Mouse (Mus musculus) kidney, postnatal 0 days (tissue): Measurements from ENCODE around the gene Phf21a. TPM values are rescaled to one million over a fixed set of nuclear protein-coding genes. Genes with fewer than 3 reads are reported as not detected.

Source experiments
- ATAC-seq: fragments of 200-750 bp; cut with Nextera tagmentation; replicated peaks from 2 replicates; pipeline ENCODE4 v1.8.0; 2017; ENCODE audit warnings: low read depth, moderate number of reproducible peaks, moderate TSS enrichment, moderate library complexity; ENCODE audit not compliant: low FRiP score
- DNase-seq: peaks from one replicate; pipeline ENCODE4 v3.0.0-alpha.2; 2016; ENCODE audit warnings: low spot score
- H3K27ac ChIP-seq: fragments of 300-500 bp; sonication (generic); 2 replicates; pipeline ENCODE4 v1.5.1; 2014; ENCODE audit warnings: mild to moderate bottlenecking
- H3K27me3 ChIP-seq: fragments of 300-500 bp; sonication (generic); 2 replicates; pipeline ENCODE4 v1.6.1; 2014; ENCODE audit warnings: low read length, mixed read lengths; ENCODE audit not compliant: insufficient read depth
- H3K36me3 ChIP-seq: fragments of 300-500 bp; sonication (generic); 2 replicates; pipeline ENCODE4 v1.6.1; 2014; ENCODE audit warnings: low read length, mixed read lengths; ENCODE audit not compliant: insufficient read depth
- H3K4me1 ChIP-seq: fragments of 300-500 bp; sonication (generic); replicated peaks from 2 replicates; pipeline ENCODE4 v1.6.1; 2014; ENCODE audit warnings: antibody characterized with exemption, low read length, mixed read lengths; ENCODE audit not compliant: insufficient read depth
- H3K4me2 ChIP-seq: fragments of 300-500 bp; sonication (generic); 2 replicates; pipeline ENCODE4 v1.6.1; 2014; ENCODE audit warnings: mild to moderate bottlenecking, low read length, moderate library complexity, mixed read lengths
- H3K4me3 ChIP-seq: fragments of 300-500 bp; sonication (generic); replicated peaks from 2 replicates; pipeline ENCODE4 v1.5.1; 2014; ENCODE audit warnings: low read depth, low read length
- H3K9ac ChIP-seq: fragments of 300-500 bp; sonication (generic); 2 replicates; pipeline ENCODE4 v1.6.1; 2014; ENCODE audit warnings: low read depth, low read length
- H3K9me3 ChIP-seq: fragments of 300-500 bp; sonication (generic); replicated peaks from 2 replicates; pipeline ENCODE4 v1.6.1; 2016; ENCODE audit warnings: low read length, inconsistent platforms, mixed read lengths
- CTCF ChIP-seq: IDR thresholded peaks from 2 replicates; pipeline ENCODE4 v1.5.1; 2016; ENCODE audit warnings: antibody characterized with exemption, low read depth, mild to moderate bottlenecking, moderate library complexity
- WGBS: fragments of 180-500 bp; shearing (Covaris S2); extraction: QIAGEN DNeasy Blood & Tissue Kit; methylation state at CpG from one replicate; pipeline ENCODE4 v1.1.7; 2014; 5-methylcytosine and 5-hydroxymethylcytosine counted together
- polyA plus RNA-seq: library from polyadenylated mRNA; unstranded; fragments of >200 nt; fragmentation: Nextera tagmentation; extraction: Ambion mirVana; gene quantifications from 2 replicates; pipeline ENCODE4 v1.2.1, GENCODE M21; 2015

The Phf21a gene
- polyA plus RNA-seq, 1 experiment from 2014 or later: 18.6 TPM

DNA sequence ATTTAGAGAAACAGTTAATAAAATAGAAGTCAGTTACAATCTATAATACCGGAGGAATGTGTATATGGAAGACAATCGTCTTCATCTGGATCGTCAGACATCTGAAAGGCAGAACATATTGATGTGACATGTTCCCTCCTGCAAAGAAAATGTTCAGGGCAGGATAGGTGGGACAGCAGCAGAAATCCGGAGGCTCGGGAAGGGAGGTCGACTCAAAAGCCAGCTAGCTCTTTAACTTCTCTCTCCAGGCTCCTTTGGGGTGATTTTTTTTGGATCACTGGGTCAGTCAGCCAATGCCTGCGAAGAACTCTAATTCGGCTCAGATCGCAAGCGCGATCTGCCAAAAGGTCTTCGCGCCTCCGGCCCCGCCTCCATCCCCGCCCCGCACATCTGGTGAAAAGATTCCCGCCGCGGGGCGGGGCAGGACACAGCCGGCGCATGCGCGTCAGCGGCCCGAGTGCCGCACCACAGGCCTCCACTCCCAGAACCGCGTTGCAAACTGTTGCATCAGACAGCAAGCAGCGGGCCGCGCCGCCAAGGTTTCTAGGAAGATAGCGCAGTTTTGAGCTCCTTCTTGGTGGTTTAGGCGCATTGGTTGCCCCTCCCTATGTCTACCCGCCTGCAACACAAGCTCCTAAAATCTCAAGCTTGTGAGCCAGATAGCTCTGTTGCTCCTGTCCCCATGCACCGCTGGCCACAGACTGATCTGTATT lies 37.7 kb upstream of the Phf21a start:
- H3K9ac ChIP-seq: peak overlapping the region; percentile 63
- peak overlapping the region; percentile 37 for H3K4me3 ChIP-seq
- DNase-seq (peak; percentile 96), ATAC-seq (peak; percentile 72)
- H3K4me2 ChIP-seq: peak overlapping the region; percentile 71
- H3K36me3 ChIP-seq: no peaks in the 10 kb centered on the region
- H3K27me3 ChIP-seq: peaks cover 7% of the 10 kb centered on the region
- 3% methylated on average over 38 of the region's 38 CpGs for WGBS
- H3K4me1 ChIP-seq: peaks cover 6% of the 10 kb centered on the region
- TF ChIP-seq CTCF: no peak
- no peaks in the 10 kb centered on the region for H3K9me3 ChIP-seq
- peak overlapping the region; percentile 90 for H3K27ac ChIP-seq

DNA sequence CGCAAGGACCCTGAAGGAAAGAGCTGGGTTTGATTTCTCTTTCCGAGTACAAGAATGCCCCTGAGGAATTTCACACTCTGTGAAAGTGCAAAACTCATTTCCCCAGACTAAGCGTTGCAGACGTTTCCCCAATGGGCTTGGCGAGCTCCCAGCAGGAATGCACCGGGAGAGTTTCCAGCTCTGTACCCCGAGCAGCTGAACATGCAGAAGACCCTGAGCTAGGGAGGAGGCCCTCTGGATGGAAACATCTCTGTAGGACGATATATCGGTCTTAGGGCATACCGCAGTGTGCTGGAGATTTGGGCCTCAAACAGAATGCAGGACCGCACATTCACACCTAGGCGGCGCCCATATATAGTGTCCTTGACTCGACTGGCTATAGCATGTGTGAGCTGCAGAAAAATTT lies 37.1 kb upstream of the Phf21a start:
- peak; percentile 67 for ATAC-seq
- Histone ChIP-seq H3K9ac (peak overlapping the region; percentile 63), H3K4me1 (peaks cover 6% of the 10 kb centered on the region), H3K27ac (peak overlapping the region; percentile 90), H3K4me3 (peak overlapping the region; percentile 37), H3K9me3 (no peaks in the 10 kb centered on the region), H3K4me2 (peak overlapping the region; percentile 71), H3K27me3 (peaks cover 10% of the 10 kb centered on the region), H3K36me3 (no peaks in the 10 kb centered on the region)
- DNase-seq: peak; percentile 86
- TF ChIP-seq CTCF: peak; percentile 69
- 2% methylated on average over 14 of the region's 14 CpGs for WGBS

DNA sequence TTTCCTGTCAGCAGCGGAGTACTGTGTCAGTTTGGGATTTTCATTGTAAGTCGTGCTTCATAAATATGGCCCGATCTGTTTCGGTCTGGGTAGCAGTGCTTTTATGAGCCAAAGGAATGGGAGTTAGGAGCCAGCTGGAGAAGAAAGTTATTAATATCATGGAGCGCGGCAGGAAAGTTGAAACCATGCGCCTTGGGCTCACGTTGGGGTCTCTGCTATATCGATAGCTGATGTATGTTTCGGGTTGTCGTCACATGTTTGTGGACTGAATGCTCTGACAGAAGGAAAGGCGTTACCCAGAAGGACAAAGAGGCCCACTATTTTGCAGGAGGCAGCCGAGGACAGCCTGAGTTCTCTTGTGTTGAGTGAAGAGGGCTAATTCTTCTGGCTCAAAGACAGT lies 36.2 kb upstream of the Phf21a start:
- WGBS: 86% methylated on average over 13 of the region's 13 CpGs
- Histone ChIP-seq H3K27me3 (peaks cover 10% of the 10 kb centered on the region), H3K9ac (no peak overlapping the region), H3K27ac (no peak overlapping the region), H3K36me3 (no peaks in the 10 kb centered on the region), H3K4me1 (peaks cover 6% of the 10 kb centered on the region), H3K4me2 (no peak overlapping the region), H3K4me3 (no peak overlapping the region), H3K9me3 (no peaks in the 10 kb centered on the region)
- DNase-seq (no peak), ATAC-seq (no peak)
- no peak for TF ChIP-seq CTCF

DNA sequence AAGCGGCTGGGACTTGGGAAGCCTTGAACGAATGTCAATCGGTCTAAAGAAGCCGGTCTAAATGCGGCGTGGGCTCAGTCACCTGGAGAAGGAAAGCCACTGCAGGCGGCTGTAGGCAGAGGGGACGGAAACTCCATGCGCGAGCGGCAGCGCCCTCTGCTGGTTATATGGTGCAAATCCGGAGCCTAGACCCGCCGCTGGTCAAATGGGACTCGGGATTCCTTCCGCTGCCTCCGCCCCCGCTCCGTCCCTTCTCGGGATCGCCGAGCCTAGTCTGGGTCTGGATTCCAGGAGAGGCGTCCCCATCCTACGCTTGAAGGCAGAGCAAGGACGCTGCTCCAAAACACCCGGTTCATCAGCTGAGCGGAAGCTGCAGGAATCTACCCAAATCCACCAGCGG lies 34.4 kb upstream of the Phf21a start:
- DNase-seq (peak; percentile 95), ATAC-seq (peak; percentile 40)
- no peaks in the 10 kb centered on the region for H3K9me3 ChIP-seq
- no peak overlapping the region for H3K27ac ChIP-seq
- peak overlapping the region; percentile 93 for H3K4me2 ChIP-seq
- TF ChIP-seq CTCF: peak; percentile 99
- peaks cover 6% of the 10 kb centered on the region for H3K27me3 ChIP-seq
- H3K9ac ChIP-seq: peak overlapping the region; percentile 48; the same call in 1 of the 2 replicates
- peaks cover 6% of the 10 kb centered on the region for H3K4me1 ChIP-seq
- H3K4me3 ChIP-seq: peak overlapping the region; percentile 54
- no peaks in the 10 kb centered on the region for H3K36me3 ChIP-seq
- WGBS: under 1% methylated on average over 29 of the region's 29 CpGs

DNA sequence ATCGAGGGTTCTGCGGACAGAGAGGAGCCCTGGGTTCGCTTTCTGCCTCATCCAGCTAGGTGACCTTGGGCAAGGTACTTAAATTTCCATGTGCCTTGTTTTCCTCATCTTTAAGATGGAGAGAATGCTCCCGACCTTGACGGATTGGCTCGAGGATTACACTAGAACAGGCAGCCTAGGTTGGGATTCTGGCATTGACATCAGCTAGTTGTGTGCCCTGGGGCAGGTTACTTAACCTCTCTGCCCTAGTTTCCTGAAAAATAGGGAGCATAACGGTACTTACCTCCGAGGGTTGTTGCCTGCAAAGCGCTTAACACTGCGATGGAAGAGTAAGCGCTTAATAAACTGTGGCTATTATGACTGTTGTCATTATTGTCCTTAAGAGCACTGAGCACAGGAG lies 34.0 kb upstream of the Phf21a start:
- Histone ChIP-seq H3K4me3 (peak overlapping the region; percentile 54), H3K9me3 (no peaks in the 10 kb centered on the region), H3K4me2 (peak overlapping the region; percentile 93), H3K36me3 (no peaks in the 10 kb centered on the region), H3K27me3 (peaks cover 6% of the 10 kb centered on the region), H3K4me1 (peaks cover 6% of the 10 kb centered on the region), H3K9ac (peak overlapping the region; percentile 48; the same call in 1 of the 2 replicates), H3K27ac (no peak overlapping the region)
- WGBS: 2% methylated on average over 11 of the region's 11 CpGs
- DNase-seq (no peak), ATAC-seq (no peak; the same call in 1 of the 2 replicates)
- TF ChIP-seq CTCF: no peak

DNA sequence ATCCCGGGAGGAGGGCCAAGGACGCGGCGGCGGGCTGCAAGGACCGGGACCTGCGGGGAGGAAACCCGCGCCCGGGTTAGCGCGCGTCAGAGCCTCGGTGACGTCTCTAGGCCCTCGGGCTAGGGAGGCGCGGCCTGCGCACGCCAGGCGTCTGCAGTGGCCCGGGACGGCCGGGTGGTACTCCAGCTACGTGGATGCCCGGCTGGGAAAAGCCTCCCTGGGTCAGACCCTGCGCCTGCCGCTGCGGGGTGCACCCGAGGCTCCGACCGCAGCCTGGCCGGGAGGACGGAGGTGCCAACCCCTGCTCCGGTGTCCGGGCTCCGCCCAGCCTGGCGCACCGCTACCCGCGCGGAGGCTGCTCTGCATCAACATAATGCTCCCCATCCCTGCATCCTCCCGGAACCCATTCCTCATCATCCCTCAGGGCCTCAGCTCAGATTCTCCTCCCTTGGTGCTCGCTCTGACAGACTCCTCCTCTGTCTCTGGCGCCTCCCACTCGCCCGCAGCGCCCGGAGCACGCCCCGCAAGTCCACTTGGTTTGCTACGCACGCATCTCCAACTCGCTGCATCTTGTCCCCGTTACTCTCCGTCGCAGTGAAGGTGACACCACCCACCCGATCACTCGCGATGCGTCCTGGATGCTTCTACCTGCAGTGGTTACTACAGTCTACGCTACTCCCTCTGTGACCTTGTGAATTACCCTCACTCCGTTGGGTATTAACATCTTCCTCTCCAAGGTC lies 33.3 kb upstream of the Phf21a start:
- TF ChIP-seq CTCF: no peak
- H3K27ac ChIP-seq: no peak overlapping the region
- H3K27me3 ChIP-seq: peaks cover 6% of the 10 kb centered on the region
- no peaks in the 10 kb centered on the region for H3K36me3 ChIP-seq
- peaks cover 6% of the 10 kb centered on the region for H3K4me1 ChIP-seq
- H3K9me3 ChIP-seq: no peaks in the 10 kb centered on the region
- peak overlapping the region; percentile 47; the same call in 1 of the 2 replicates for H3K9ac ChIP-seq
- under 1% methylated on average over 60 of the region's 63 CpGs for WGBS
- H3K4me2 ChIP-seq: peak overlapping the region; percentile 93
- H3K4me3 ChIP-seq: peak overlapping the region; percentile 54
- DNase-seq: peak; percentile 40
- peak; percentile 49 for ATAC-seq
